Mouse (Mus musculus): ENCODE results near the gene Olfr186. TPM values are rescaled to one million over a fixed set of nuclear protein-coding genes. Genes with fewer than 3 reads are reported as not detected.

Gene Olfr186
- polyA plus RNA-seq, 1 experiment: not detected

GRCm38 (mm10) chr16:59047579-59047978 lies 17.5 kb upstream of the Olfr186 start:
- Histone ChIP-seq H3K4me3 (ENCODE audit: control insufficient read depth, insufficient read depth, low read length) (no peak overlapping the region), H3K27ac (ENCODE audit: control insufficient read depth, insufficient read depth, low read length) (no peak overlapping the region), H3K4me1 (replicated peaks; ENCODE audit: control insufficient read depth, insufficient read depth, low read length) (no peaks in the 10 kb centered on the region), H3K36me3 (ENCODE audit: control insufficient read depth, insufficient read depth, low read length) (no peaks in the 10 kb centered on the region), H3K27me3 (ENCODE audit: control insufficient read depth, insufficient read depth, low read length) (no peaks in the 10 kb centered on the region)
- 73% methylated on average over 4 of the region's 4 CpGs for WGBS
- DNase-seq: no peak
- TF ChIP-seq POLR2A (IDR thresholded peaks at IDR 0.05; ENCODE audit: control insufficient read depth, extremely low read depth, insufficient read depth, low read length, poor library complexity) (no peak), CTCF (IDR thresholded peaks at IDR 0.05; ENCODE audit: borderline replicate concordance, control insufficient read depth, extremely low read depth, insufficient read depth, low read length, poor library complexity) (no peak)

- Histone ChIP-seq H3K4me1 (replicated peaks; ENCODE audit: control insufficient read depth, insufficient read depth, low read length) (no peaks in the 10 kb centered on the region), H3K27me3 (ENCODE audit: control insufficient read depth, insufficient read depth, low read length) (no peaks in the 10 kb centered on the region), H3K27ac (ENCODE audit: control insufficient read depth, insufficient read depth, low read length) (no peak overlapping the region), H3K36me3 (ENCODE audit: control insufficient read depth, insufficient read depth, low read length) (no peaks in the 10 kb centered on the region), H3K4me3 (ENCODE audit: control insufficient read depth, insufficient read depth, low read length) (no peak overlapping the region)
- TF ChIP-seq CTCF (IDR thresholded peaks at IDR 0.05; ENCODE audit: borderline replicate concordance, control insufficient read depth, extremely low read depth, insufficient read depth, low read length, poor library complexity): no peak
- no peak for TF ChIP-seq POLR2A (IDR thresholded peaks at IDR 0.05; ENCODE audit: control insufficient read depth, extremely low read depth, insufficient read depth, low read length, poor library complexity)
- 73% methylated on average over 3 of the region's 3 CpGs for WGBS
- DNase-seq: no peak
Measured at GRCm38 (mm10) chr16:59045835-59046234, 15.7 kb upstream of the Olfr186 start.

GRCm38 (mm10) chr16:59039710-59040109 lies 9.6 kb upstream of the Olfr186 start, which contains the start of gene Olfr187:
Olfr187 (minus strand) TSS chr16:59039767.
- 95% methylated on average over 7 of the region's 7 CpGs for WGBS
- DNase-seq: no peak
- Histone ChIP-seq H3K27me3 (ENCODE audit: control insufficient read depth, insufficient read depth, low read length) (no peaks in the 10 kb centered on the region), H3K4me3 (ENCODE audit: control insufficient read depth, insufficient read depth, low read length) (no peak within 1 kb of the TSS), H3K27ac (ENCODE audit: control insufficient read depth, insufficient read depth, low read length) (no peak within 1 kb of the TSS), H3K36me3 (ENCODE audit: control insufficient read depth, insufficient read depth, low read length) (no peaks in the 10 kb centered on the region), H3K4me1 (replicated peaks; ENCODE audit: control insufficient read depth, insufficient read depth, low read length) (no peaks in the 10 kb centered on the region)
- TF ChIP-seq POLR2A (IDR thresholded peaks at IDR 0.05; ENCODE audit: control insufficient read depth, extremely low read depth, insufficient read depth, low read length, poor library complexity) (no peak), CTCF (IDR thresholded peaks at IDR 0.05; ENCODE audit: borderline replicate concordance, control insufficient read depth, extremely low read depth, insufficient read depth, low read length, poor library complexity) (no peak)

- WGBS: 62% methylated on average over 2 of the region's 2 CpGs
- no peaks in the 10 kb centered on the region for H3K36me3 ChIP-seq (ENCODE audit: control insufficient read depth, insufficient read depth, low read length)
Measured at GRCm38 (mm10) chr16:59013357-59014018, 16.6 kb downstream of the Olfr186 start.

GRCm38 (mm10) chr16:59007146-59007545 lies 22.9 kb downstream of the Olfr186 start:
- no peaks in the 10 kb centered on the region for H3K4me1 ChIP-seq (replicated peaks; ENCODE audit: control insufficient read depth, insufficient read depth, low read length)
- no peak for DNase-seq
- no peaks in the 10 kb centered on the region for H3K36me3 ChIP-seq (ENCODE audit: control insufficient read depth, insufficient read depth, low read length)
- no peak overlapping the region for H3K4me3 ChIP-seq (ENCODE audit: control insufficient read depth, insufficient read depth, low read length)
- no peak overlapping the region for H3K27ac ChIP-seq (ENCODE audit: control insufficient read depth, insufficient read depth, low read length)
- TF ChIP-seq POLR2A (IDR thresholded peaks at IDR 0.05; ENCODE audit: control insufficient read depth, extremely low read depth, insufficient read depth, low read length, poor library complexity) (no peak), CTCF (IDR thresholded peaks at IDR 0.05; ENCODE audit: borderline replicate concordance, control insufficient read depth, extremely low read depth, insufficient read depth, low read length, poor library complexity) (no peak)
- H3K27me3 ChIP-seq (ENCODE audit: control insufficient read depth, insufficient read depth, low read length): no peaks in the 10 kb centered on the region

More at GRCm38 (mm10) chr16:59013357-59014018, 16.6 kb downstream of the Olfr186 start:
- no peak for TF ChIP-seq POLR2A (IDR thresholded peaks at IDR 0.05; ENCODE audit: control insufficient read depth, extremely low read depth, insufficient read depth, low read length, poor library complexity)
- no peak for TF ChIP-seq CTCF (IDR thresholded peaks at IDR 0.05; ENCODE audit: borderline replicate concordance, control insufficient read depth, extremely low read depth, insufficient read depth, low read length, poor library complexity)
- Histone ChIP-seq H3K27ac (ENCODE audit: control insufficient read depth, insufficient read depth, low read length) (no peak overlapping the region), H3K27me3 (ENCODE audit: control insufficient read depth, insufficient read depth, low read length) (no peaks in the 10 kb centered on the region), H3K4me3 (ENCODE audit: control insufficient read depth, insufficient read depth, low read length) (no peak overlapping the region), H3K4me1 (replicated peaks; ENCODE audit: control insufficient read depth, insufficient read depth, low read length) (no peaks in the 10 kb centered on the region)
- DNase-seq: no peak

- Histone ChIP-seq H3K27me3 (ENCODE audit: control insufficient read depth, insufficient read depth, low read length) (no peaks in the 10 kb centered on the region), H3K4me1 (replicated peaks; ENCODE audit: control insufficient read depth, insufficient read depth, low read length) (no peaks in the 10 kb centered on the region), H3K36me3 (ENCODE audit: control insufficient read depth, insufficient read depth, low read length) (no peaks in the 10 kb centered on the region), H3K27ac (ENCODE audit: control insufficient read depth, insufficient read depth, low read length) (no peak within 1 kb of the TSS), H3K4me3 (ENCODE audit: control insufficient read depth, insufficient read depth, low read length) (no peak within 1 kb of the TSS)
- 80% methylated on average over 2 of the region's 2 CpGs for WGBS
- no peak for DNase-seq
- TF ChIP-seq POLR2A (IDR thresholded peaks at IDR 0.05; ENCODE audit: control insufficient read depth, extremely low read depth, insufficient read depth, low read length, poor library complexity): no peak
Measured at GRCm38 (mm10) chr16:58995057-58995456, 35.0 kb downstream of the Olfr186 start, which contains the start of gene Olfr183. Olfr183 (plus strand) TSS chr16:58995357.

Other genes with a start within 250 kb of the Olfr186 start
- gene Olfr173, start 230.0 kb downstream of the Olfr186 start, polyA plus RNA-seq (2012; rRNA removed): not detected in 2 replicates
- gene Olfr175-ps1, start 203.5 kb downstream of the Olfr186 start, polyA plus RNA-seq (2012; rRNA removed): 0.18 and 0.19 TPM in 2 replicates
- gene Olfr177, start 155.5 kb downstream of the Olfr186 start, polyA plus RNA-seq (2012; rRNA removed): not detected in 2 replicates
- gene Olfr178, start 138.2 kb downstream of the Olfr186 start, polyA plus RNA-seq (2012; rRNA removed): not detected in 2 replicates
- not detected in 2 replicates for gene Olfr181, start 101.5 kb downstream of the Olfr186 start, polyA plus RNA-seq (2012; rRNA removed)
- not detected in 2 replicates for gene Olfr180, start 100.9 kb downstream of the Olfr186 start, polyA plus RNA-seq (2012; rRNA removed)
- not detected in 2 replicates for gene Olfr183, start 34.9 kb downstream of the Olfr186 start, polyA plus RNA-seq (2012; rRNA removed)
- gene Olfr187, start 9.5 kb upstream of the Olfr186 start, polyA plus RNA-seq (2012; rRNA removed): not detected in 2 replicates
- gene Olfr190, start 47.7 kb upstream of the Olfr186 start, polyA plus RNA-seq (2012; rRNA removed): not detected in 2 replicates
- gene Olfr191, start 59.5 kb upstream of the Olfr186 start, polyA plus RNA-seq (2012; rRNA removed): not detected in 2 replicates
- gene Olfr193, start 81.6 kb upstream of the Olfr186 start, polyA plus RNA-seq (2012; rRNA removed): not detected in 2 replicates
- gene Olfr194, start 90.8 kb upstream of the Olfr186 start, polyA plus RNA-seq (2012; rRNA removed): not detected in 2 replicates
- not detected in 2 replicates for gene Olfr195, start 116.8 kb upstream of the Olfr186 start, polyA plus RNA-seq (2012; rRNA removed)
- gene Olfr196, start 140.2 kb upstream of the Olfr186 start, polyA plus RNA-seq (2012; rRNA removed): not detected in 2 replicates
- gene Olfr198, start 173.2 kb upstream of the Olfr186 start, polyA plus RNA-seq (2012; rRNA removed): not detected in 2 replicates
- gene Olfr199, start 189.5 kb upstream of the Olfr186 start, polyA plus RNA-seq (2012; rRNA removed): not detected in 2 replicates
- not detected in 2 replicates for gene Olfr201, start 242.3 kb upstream of the Olfr186 start, polyA plus RNA-seq (2012; rRNA removed)

Measured in thymus, adult 2 months (tissue).